Mouse (Mus musculus): Measurements from ENCODE around the gene Tvp23a. TPM values are rescaled to one million over a fixed set of nuclear protein-coding genes. Genes with fewer than 3 reads are reported as not detected.

The Tvp23a gene
- polyA plus RNA-seq, 1 experiment from 2014 or later, result 2.4 TPM

DNA sequence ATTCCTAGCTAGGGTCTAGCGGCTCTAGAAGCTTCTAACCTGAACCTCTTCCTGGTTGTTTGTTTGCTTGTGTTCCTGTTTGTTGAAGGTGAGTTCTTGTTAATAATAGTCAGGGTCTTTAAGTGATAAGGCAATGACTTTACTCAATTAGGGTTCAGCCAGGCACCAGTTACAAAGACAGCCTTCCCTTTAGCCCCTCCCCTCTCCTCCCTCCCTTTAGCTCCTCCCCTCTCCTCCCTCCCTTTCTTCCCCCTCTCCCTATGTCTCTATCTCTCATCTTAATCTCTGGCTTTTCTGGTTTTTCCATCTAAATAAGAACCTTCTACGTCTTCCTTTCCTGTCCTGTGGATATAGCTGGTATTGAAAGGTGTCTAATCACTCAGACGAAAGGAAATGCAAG lies 62.6 kb downstream of the Tvp23a start:
- TF ChIP-seq EP300 (optimal IDR thresholded peaks at IDR 0.05) (no peak), CTCF (IDR thresholded peaks at IDR 0.05; ENCODE audit: low read depth) (no peak)
- Histone ChIP-seq H3K4me3 (ENCODE audit: low read depth, low read length) (no peak overlapping the region), H3K9me3 (ENCODE audit: control insufficient read depth, low read length) (no peaks in the 10 kb centered on the region), H3K27me3 (ENCODE audit: control insufficient read depth, insufficient read depth, low read length) (no peaks in the 10 kb centered on the region), H3K36me3 (ENCODE audit: control insufficient read depth, insufficient read depth, low read length) (no peaks in the 10 kb centered on the region), H3K4me2 (replicated peaks; ENCODE audit: low read depth) (peak overlapping the region; percentile 42), H3K9ac (ENCODE audit: low read length) (no peak overlapping the region), H3K27ac (replicated peaks) (peak overlapping the region; percentile 75), H3K4me1 (replicated peaks; ENCODE audit: control insufficient read depth, insufficient read depth) (no peaks in the 10 kb centered on the region)
- WGBS, result 56% methylated on average over 3 of the region's 3 CpGs
- DNase-seq (ENCODE audit: low spot score) (no peak), ATAC-seq (ENCODE audit: low FRiP score, low TSS enrichment) (no peak)

DNA sequence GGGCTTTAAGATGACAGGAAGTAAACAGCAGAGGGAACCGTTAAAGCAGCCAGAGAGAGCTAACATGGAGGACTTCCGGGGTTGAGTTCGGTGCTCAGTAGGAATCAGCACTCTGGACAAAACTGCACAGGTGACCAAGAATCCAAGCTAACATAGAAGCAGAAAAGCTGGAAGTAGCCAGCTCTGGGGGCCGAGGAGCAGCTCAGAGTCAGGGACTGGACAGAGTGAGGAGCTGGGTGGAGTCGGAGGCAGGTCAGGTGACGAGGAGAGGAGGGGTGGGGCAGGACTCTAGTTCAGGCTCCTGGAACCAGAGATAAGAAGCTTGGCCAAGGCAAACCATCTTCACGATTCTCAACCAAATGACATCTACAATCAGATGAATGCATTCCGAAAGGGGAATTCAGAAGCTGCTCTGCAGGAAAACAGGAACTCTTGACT lies 63.1 kb downstream of the Tvp23a start:
- TF ChIP-seq EP300 (optimal IDR thresholded peaks at IDR 0.05), result no peak
- no peak for TF ChIP-seq CTCF (IDR thresholded peaks at IDR 0.05; ENCODE audit: low read depth)
- H3K9ac ChIP-seq (ENCODE audit: low read length), result no peak overlapping the region
- H3K27me3 ChIP-seq (ENCODE audit: control insufficient read depth, insufficient read depth, low read length), result no peaks in the 10 kb centered on the region
- H3K36me3 ChIP-seq (ENCODE audit: control insufficient read depth, insufficient read depth, low read length), result no peaks in the 10 kb centered on the region
- H3K4me2 ChIP-seq (replicated peaks; ENCODE audit: low read depth), result peak overlapping the region; percentile 42
- 0 out of 2 replicates have a peak overlapping the region, but pooled peaks have one; percentile 1 for H3K27ac ChIP-seq (replicated peaks)
- H3K4me1 ChIP-seq (replicated peaks; ENCODE audit: control insufficient read depth, insufficient read depth), result no peaks in the 10 kb centered on the region
- peak overlapping the region; percentile 12; the same call in 1 of the 2 replicates for H3K4me3 ChIP-seq (ENCODE audit: low read depth, low read length)
- ATAC-seq (ENCODE audit: low FRiP score, low TSS enrichment), result peak; percentile 74
- 19% methylated on average over 8 of the region's 8 CpGs for WGBS
- peak; percentile 53 for DNase-seq (ENCODE audit: low spot score)
- no peaks in the 10 kb centered on the region for H3K9me3 ChIP-seq (ENCODE audit: control insufficient read depth, low read length)

DNA sequence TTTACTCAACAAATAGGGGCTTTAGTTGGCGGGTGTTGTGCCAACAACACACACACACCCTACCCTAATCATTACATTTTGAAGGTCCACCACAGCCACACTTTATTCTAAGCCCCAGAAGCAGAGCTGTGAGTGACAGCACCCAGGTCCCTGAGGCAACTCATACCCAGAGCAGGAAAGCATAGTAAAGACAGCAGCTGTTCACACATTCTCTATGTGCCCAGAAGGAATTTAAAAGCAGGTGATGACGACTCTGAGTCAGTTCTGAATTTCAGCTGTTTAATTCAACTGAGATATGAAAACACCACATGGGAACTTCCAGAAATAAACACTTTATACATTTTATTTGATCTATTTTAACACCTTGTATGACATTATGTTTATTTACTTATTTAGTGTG lies 67.6 kb downstream of the Tvp23a start:
- WGBS, result 36% methylated on average over 2 of the region's 2 CpGs
- no peak for TF ChIP-seq EP300 (optimal IDR thresholded peaks at IDR 0.05)
- TF ChIP-seq CTCF (IDR thresholded peaks at IDR 0.05; ENCODE audit: low read depth), result no peak
- Histone ChIP-seq H3K4me1 (replicated peaks; ENCODE audit: control insufficient read depth, insufficient read depth) (peaks cover 2% of the 10 kb centered on the region; the same call in 1 of the 2 replicates), H3K4me2 (replicated peaks; ENCODE audit: low read depth) (no peak overlapping the region), H3K27ac (replicated peaks) (no peak overlapping the region), H3K27me3 (ENCODE audit: control insufficient read depth, insufficient read depth, low read length) (no peaks in the 10 kb centered on the region), H3K9me3 (ENCODE audit: control insufficient read depth, low read length) (no peaks in the 10 kb centered on the region), H3K9ac (ENCODE audit: low read length) (no peak overlapping the region), H3K4me3 (ENCODE audit: low read depth, low read length) (no peak overlapping the region), H3K36me3 (ENCODE audit: control insufficient read depth, insufficient read depth, low read length) (no peaks in the 10 kb centered on the region)
- no peak for DNase-seq (ENCODE audit: low spot score)
- no peak for ATAC-seq (ENCODE audit: low FRiP score, low TSS enrichment)

GRCm38 (mm10) chr16:10377286-10377685 lies 69.9 kb downstream of the Tvp23a start:
- Histone ChIP-seq H3K9me3 (ENCODE audit: control insufficient read depth, low read length) (no peaks in the 10 kb centered on the region), H3K4me2 (replicated peaks; ENCODE audit: low read depth) (no peak overlapping the region), H3K27me3 (ENCODE audit: control insufficient read depth, insufficient read depth, low read length) (no peaks in the 10 kb centered on the region), H3K27ac (replicated peaks) (no peak overlapping the region), H3K9ac (ENCODE audit: low read length) (no peak overlapping the region), H3K4me3 (ENCODE audit: low read depth, low read length) (no peak overlapping the region), H3K36me3 (ENCODE audit: control insufficient read depth, insufficient read depth, low read length) (no peaks in the 10 kb centered on the region), H3K4me1 (replicated peaks; ENCODE audit: control insufficient read depth, insufficient read depth) (peaks cover 6% of the 10 kb centered on the region; the same call in 1 of the 2 replicates)
- WGBS, result 35% methylated on average over 1 of the region's 1 CpGs
- ATAC-seq (ENCODE audit: low FRiP score, low TSS enrichment) (no peak), DNase-seq (ENCODE audit: low spot score) (no peak)
- TF ChIP-seq EP300 (optimal IDR thresholded peaks at IDR 0.05) (no peak), CTCF (IDR thresholded peaks at IDR 0.05; ENCODE audit: low read depth) (no peak)

DNA sequence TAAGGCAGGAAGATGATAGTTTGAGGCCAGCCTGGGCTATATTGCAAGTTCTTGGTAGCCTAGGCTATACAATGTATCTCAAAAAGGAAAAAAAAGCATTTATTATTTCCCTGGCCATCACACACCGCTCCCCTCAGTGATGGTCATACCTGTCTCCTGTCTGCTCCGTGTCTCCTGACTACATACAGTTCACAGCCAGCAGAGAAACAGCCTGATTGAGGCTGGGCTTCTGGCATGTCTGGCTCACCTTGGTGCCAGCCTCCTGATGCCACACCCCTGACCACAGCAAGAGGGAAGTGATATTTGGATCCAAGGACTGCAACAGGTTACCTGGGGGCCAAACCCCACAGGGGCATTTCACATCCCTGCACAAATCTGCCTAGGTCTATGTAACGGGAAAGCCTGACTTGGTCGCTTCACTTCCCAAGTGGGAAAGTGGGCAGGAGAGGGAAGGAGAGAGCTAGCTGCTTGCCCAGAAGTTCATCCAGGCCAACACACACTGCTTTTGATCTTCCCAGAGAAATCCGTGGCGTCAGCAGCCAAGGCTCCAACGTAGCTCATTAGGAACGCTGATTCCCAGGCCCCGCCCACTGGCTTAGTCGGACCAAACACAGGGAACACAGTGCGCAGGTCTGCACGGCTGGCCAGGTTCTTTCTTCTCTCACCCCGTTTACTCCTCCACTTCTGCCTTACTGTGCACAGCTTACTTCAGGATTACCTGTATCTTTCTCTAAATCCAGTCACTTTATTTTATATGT lies 72.7 kb downstream of the Tvp23a start:
- WGBS, result 21% methylated on average over 13 of the region's 13 CpGs
- ATAC-seq (ENCODE audit: low FRiP score, low TSS enrichment) (peak; percentile 72), DNase-seq (ENCODE audit: low spot score) (peak; percentile 79)
- TF ChIP-seq EP300 (optimal IDR thresholded peaks at IDR 0.05), result no peak
- no peaks in the 10 kb centered on the region for H3K36me3 ChIP-seq (ENCODE audit: control insufficient read depth, insufficient read depth, low read length)
- H3K27me3 ChIP-seq (ENCODE audit: control insufficient read depth, insufficient read depth, low read length), result no peaks in the 10 kb centered on the region
- no peaks in the 10 kb centered on the region for H3K9me3 ChIP-seq (ENCODE audit: control insufficient read depth, low read length)
- H3K4me2 ChIP-seq (replicated peaks; ENCODE audit: low read depth), result no peak overlapping the region
- no peak overlapping the region for H3K4me3 ChIP-seq (ENCODE audit: low read depth, low read length)
- no peak overlapping the region; the same call in 1 of the 2 replicates for H3K9ac ChIP-seq (ENCODE audit: low read length)
- peak overlapping the region; percentile 75 for H3K27ac ChIP-seq (replicated peaks)
- H3K4me1 ChIP-seq (replicated peaks; ENCODE audit: control insufficient read depth, insufficient read depth), result peaks cover 10% of the 10 kb centered on the region

DNA sequence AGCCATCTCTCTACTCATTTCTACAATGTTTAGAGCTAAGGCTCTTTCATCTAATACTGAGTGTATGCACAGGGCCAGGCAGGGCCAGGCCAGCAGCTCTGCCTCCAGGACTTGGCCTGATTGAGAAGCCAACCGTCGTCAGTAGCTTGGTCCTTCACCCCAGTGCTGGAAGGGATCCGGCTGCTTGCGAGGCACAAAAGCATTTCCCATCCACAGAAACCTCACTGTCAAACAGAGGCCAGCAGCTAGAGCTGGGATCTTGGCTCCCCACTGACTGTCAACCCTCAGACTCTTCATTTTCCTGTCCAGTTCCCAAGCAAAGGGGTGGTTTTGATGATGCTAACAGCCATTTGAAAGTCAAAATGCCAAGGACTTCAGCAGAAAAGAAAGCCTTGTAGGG lies 74.8 kb downstream of the Tvp23a start:
- Histone ChIP-seq H3K27me3 (ENCODE audit: control insufficient read depth, insufficient read depth, low read length) (no peaks in the 10 kb centered on the region), H3K9me3 (ENCODE audit: control insufficient read depth, low read length) (no peaks in the 10 kb centered on the region), H3K9ac (ENCODE audit: low read length) (no peak overlapping the region), H3K4me1 (replicated peaks; ENCODE audit: control insufficient read depth, insufficient read depth) (peaks cover 10% of the 10 kb centered on the region), H3K4me2 (replicated peaks; ENCODE audit: low read depth) (no peak overlapping the region), H3K36me3 (ENCODE audit: control insufficient read depth, insufficient read depth, low read length) (no peaks in the 10 kb centered on the region), H3K27ac (replicated peaks) (peak overlapping the region; percentile 19), H3K4me3 (ENCODE audit: low read depth, low read length) (no peak overlapping the region)
- ATAC-seq (ENCODE audit: low FRiP score, low TSS enrichment), result no peak
- 53% methylated on average over 4 of the region's 4 CpGs for WGBS
- no peak for DNase-seq (ENCODE audit: low spot score)
- TF ChIP-seq EP300 (optimal IDR thresholded peaks at IDR 0.05), result no peak
- no peak for TF ChIP-seq CTCF (IDR thresholded peaks at IDR 0.05; ENCODE audit: low read depth)

Other genes starting within 250 kb of the Tvp23a start
- gene Emp2, start 133.4 kb downstream of the Tvp23a start, polyA plus RNA-seq (2015; fragmentation: Nextera tagmentation; extraction: Ambion mirVana), result 81.6 and 92.1 TPM in 2 replicates
- 0.74 and 1.0 TPM in 2 replicates for gene Tekt5, start 51.9 kb downstream of the Tvp23a start, polyA plus RNA-seq (2015; fragmentation: Nextera tagmentation; extraction: Ambion mirVana)
- 31.0 and 33.8 TPM in 2 replicates for gene Nubp1, start 35.4 kb downstream of the Tvp23a start, polyA plus RNA-seq (2015; fragmentation: Nextera tagmentation; extraction: Ambion mirVana)
- gene Ciita, start 32.7 kb upstream of the Tvp23a start, polyA plus RNA-seq (2015; fragmentation: Nextera tagmentation; extraction: Ambion mirVana), result 0.16 and 0.18 TPM in 2 replicates
- 23.5 and 24.3 TPM in 2 replicates for gene Dexi, start 95.7 kb upstream of the Tvp23a start, polyA plus RNA-seq (2015; fragmentation: Nextera tagmentation; extraction: Ambion mirVana)
- 28.1 and 28.8 TPM in 2 replicates for gene Clec16a, start 98.0 kb upstream of the Tvp23a start, polyA plus RNA-seq (2015; fragmentation: Nextera tagmentation; extraction: Ambion mirVana)

All from stomach, postnatal 0 days (tissue).